23 mouse cellular contexts compared by ENCODE assay signal in the genomic region with DNA sequence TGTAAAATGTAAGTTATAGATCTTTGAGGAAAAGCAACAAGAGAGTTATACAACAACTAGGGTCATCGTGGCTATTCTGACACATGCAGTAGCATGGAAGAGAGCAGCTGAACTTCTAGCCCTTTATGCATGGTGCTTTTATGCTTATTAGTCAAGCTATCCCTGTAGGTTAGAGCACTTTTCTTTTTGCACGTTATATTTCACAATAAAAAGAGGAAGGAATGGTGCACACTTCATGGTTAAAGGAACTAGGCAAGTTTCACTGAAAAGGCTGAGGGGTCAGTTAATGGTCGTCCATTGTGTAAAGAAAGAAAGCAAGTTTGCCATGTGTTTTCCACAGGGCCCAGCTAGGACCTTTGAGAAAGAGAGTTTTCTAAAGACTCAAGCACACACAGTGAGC.
"Had no signal": no experiment of that assay in that cellular context is flagged by ENCODE, and none has a peak within 500 bp of the region (broad histone marks: within the 10 kb centered on the region; RNA-seq: fewer than 3 reads in every experiment).

No protein-coding gene starts in this region.

- ATAC-seq: hindbrain, postnatal 0 days; intestine, embryonic 16.5 days had no signal

- DNase-seq: gastrocnemius, postnatal 14 days; gastrocnemius, postnatal 36 days; heart, adult 2 months; heart, postnatal 14 days; heart, postnatal 36 days; kidney, adult 11 months; kidney, adult 2 months; kidney, adult 9 months; kidney, postnatal 25 days; kidney, postnatal 4 days; liver had no signal

- H3K4me3 ChIP-seq: heart, adult 2 months; heart, embryonic 13.5 days; heart, embryonic 15.5 days; hindbrain, embryonic 13.5 days; hindbrain, embryonic 15.5 days; kidney, embryonic 15.5 days; layer of hippocampus, adult 2 months; left cerebral cortex, adult 2 months; limb, embryonic 10.5 days; limb, embryonic 12.5 days had no signal

- H3K27ac ChIP-seq: heart, adult 2 months; heart, embryonic 13.5 days; heart, embryonic 15.5 days; hindbrain, embryonic 13.5 days; hindbrain, embryonic 15.5 days; hindbrain, postnatal 0 days; kidney, embryonic 15.5 days; kidney, postnatal 0 days; layer of hippocampus, adult 2 months; left cerebral cortex, adult 2 months; limb, embryonic 10.5 days; limb, embryonic 12.5 days had no signal
